Mouse (Mus musculus) left cerebral cortex, adult 6 months (tissue): ENCODE data around the gene Evx1. TPM values are rescaled to one million over a fixed set of nuclear protein-coding genes. Genes with fewer than 3 reads are reported as not detected.

Experiments
- long read RNA-seq, 2 experiments: library from polyadenylated mRNA; unstranded; transcript quantifications; one replicate each; pipeline ENCODE4 v2.0.0; 2019 to 2020
- polyA plus RNA-seq: library from polyadenylated mRNA; unstranded; fragments of <200 nt; fragmentation: Nextera tagmentation; gene quantifications from 2 replicates; pipeline ENCODE4 v1.2.3, GENCODE M21; 2021

Evx1 gene
- polyA plus RNA-seq = not detected in 2 replicates
- long read RNA-seq, experiment 1 = 0 reads
- long read RNA-seq, experiment 2 = 0 reads

GRCm38 (mm10) chr6:52313391-52314303, at the start of gene Evx1:
TSS of gene Evx1 (plus strand) at chr6:52313498.

Other genes starting within 250 kb of the Evx1 start
- not detected in 2 replicates for gene Hoxa1, start 155.2 kb upstream of the Evx1 start, polyA plus RNA-seq
- not detected in 2 replicates for gene Hoxa2, start 148.7 kb upstream of the Evx1 start, polyA plus RNA-seq
- gene 5730596B20Rik, start 136.0 kb upstream of the Evx1 start, polyA plus RNA-seq = not detected in 2 replicates
- gene Hoxa4, start 121.7 kb upstream of the Evx1 start, polyA plus RNA-seq = not detected in 2 replicates
- not detected in 2 replicates for gene Hoxa5, start 108.9 kb upstream of the Evx1 start, polyA plus RNA-seq
- not detected in 2 replicates for gene Hoxa6, start 104.8 kb upstream of the Evx1 start, polyA plus RNA-seq
- not detected in 2 replicates for gene Hoxa3, start 100.2 kb upstream of the Evx1 start, polyA plus RNA-seq
- not detected in 2 replicates for gene Gm28308, start 100.2 kb upstream of the Evx1 start, polyA plus RNA-seq
- not detected in 2 replicates for gene Hoxa7, start 91.6 kb upstream of the Evx1 start, polyA plus RNA-seq
- not detected in 2 replicates for gene Hoxa9, start 82.4 kb upstream of the Evx1 start, polyA plus RNA-seq
- not detected in 2 replicates for gene Hoxa10, start 72.6 kb upstream of the Evx1 start, polyA plus RNA-seq
- not detected in 2 replicates for gene Hoxa11, start 67.7 kb upstream of the Evx1 start, polyA plus RNA-seq
- gene Hoxa13, start 52.6 kb upstream of the Evx1 start, polyA plus RNA-seq = not detected in 2 replicates